Comparison of ENCODE assay signal across 8 mouse cellular contexts in the genomic region with DNA sequence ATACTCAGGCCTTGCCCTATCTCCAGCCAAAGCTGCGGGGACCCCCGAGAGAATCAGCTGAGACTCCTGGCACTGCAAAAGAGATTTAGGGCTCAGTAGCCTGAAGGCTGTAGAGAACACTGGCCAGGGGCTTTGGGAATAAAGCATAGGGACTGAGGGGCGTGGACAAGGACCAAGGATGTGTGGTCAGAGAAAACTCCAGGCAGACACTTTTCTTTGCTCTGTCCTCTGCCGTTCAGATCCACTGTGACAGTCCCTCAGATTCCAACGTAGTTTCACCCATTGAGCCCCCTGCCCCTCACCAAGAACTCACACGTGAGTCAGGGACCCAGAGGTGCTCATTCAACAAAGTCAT. TPM values are rescaled to one million over a fixed set of nuclear protein-coding genes. Genes with fewer than 3 reads are reported as not detected.
DNase-seq lines count a peak whose midpoint lies in the region; ATAC-seq and TF ChIP-seq lines count a peak whose summit lies in the region.

No protein-coding gene starts in this region.

- H3K4me3 ChIP-seq in layer of hippocampus, adult 2 months = peak overlapping the region; percentile 65
- H3K4me3 ChIP-seq in embryonic facial prominence, embryonic 13.5 days = peak overlapping the region; percentile 91
- H3K4me3 ChIP-seq in intestine, embryonic 14.5 days (ENCODE audit: low read depth, low read length) = peak overlapping the region; percentile 83
- peak overlapping the region; percentile 53 for H3K4me3 ChIP-seq in myocyte

- ATAC-seq in embryonic facial prominence, embryonic 13.5 days (ENCODE audit: insufficient number of reproducible peaks, insufficient read depth, low FRiP score, low TSS enrichment, low read depth) = no peak
- ATAC-seq in intestine, embryonic 14.5 days (replicated peaks; ENCODE audit: low FRiP score, low TSS enrichment, low read depth) = peak; percentile 2; the same call in 1 of the 2 replicates

- peak overlapping the region; percentile 98 for H3K9ac ChIP-seq in embryonic facial prominence, embryonic 13.5 days
- H3K9ac ChIP-seq in intestine, embryonic 14.5 days (ENCODE audit: low read length) = peak overlapping the region; percentile 99

- peak overlapping the region; percentile 61 for H3ac ChIP-seq in myocyte (ENCODE audit: control insufficient read depth, insufficient read length)

- WGBS in embryonic facial prominence, embryonic 13.5 days = 8% methylated on average over 6 of the region's 6 CpGs
- 6% methylated on average over 6 of the region's 6 CpGs for WGBS in intestine, embryonic 14.5 days

- H3K4me2 ChIP-seq in embryonic facial prominence, embryonic 13.5 days = peak overlapping the region; percentile 86
- peak overlapping the region; percentile 90 for H3K4me2 ChIP-seq in intestine, embryonic 14.5 days (ENCODE audit: low read length)
- peak overlapping the region; percentile 98 for H3K4me2 ChIP-seq in myocyte (ENCODE audit: low read depth)

- intact Hi-C loops in left cerebral cortex, postnatal 14 days (cut with DNase I) = loop anchor here (5.0 kb wide), 1 partner anchor 40 kb away; the partner anchor contains the start of gene Tmem184b

- H3K27me3 ChIP-seq in embryonic facial prominence, embryonic 13.5 days = no peaks in the 10 kb centered on the region; the same call in 1 of the 2 replicates
- no peaks in the 10 kb centered on the region for H3K27me3 ChIP-seq in intestine, embryonic 14.5 days (replicated peaks; ENCODE audit: control insufficient read depth, insufficient read depth, low read length)
- H3K27me3 ChIP-seq in myocyte (ENCODE audit: control insufficient read depth, insufficient read depth, insufficient read length) = no peaks in the 10 kb centered on the region

- no peak for DNase-seq in layer of hippocampus, adult 2 months (ENCODE audit: low spot score in 2 of 2)
- DNase-seq in layer of hippocampus, postnatal 14 days (ENCODE audit: low spot score in 2 of 2) = no peak
- DNase-seq in intestine, embryonic 14.5 days (ENCODE audit: low spot score) = no peak
- DNase-seq in left cerebral cortex, postnatal 14 days (ENCODE audit: low spot score in 2 of 2) = no peak
- DNase-seq in right cerebral cortex, postnatal 10 days (ENCODE audit: low spot score in 2 of 2) = no peak
- no peak for DNase-seq in lung, adult 18-20 months

- peaks cover 44% of the 10 kb centered on the region for H3K79me2 ChIP-seq in myocyte (ENCODE audit: control insufficient read depth, insufficient read depth)

- peak overlapping the region; percentile 89 for H3K27ac ChIP-seq in layer of hippocampus, adult 2 months
- peak overlapping the region; percentile 95 for H3K27ac ChIP-seq in embryonic facial prominence, embryonic 13.5 days
- H3K27ac ChIP-seq in intestine, embryonic 14.5 days (ENCODE audit: low read depth) = peak overlapping the region; percentile 93

- peaks cover 17% of the 10 kb centered on the region for H3K36me3 ChIP-seq in embryonic facial prominence, embryonic 13.5 days
- H3K36me3 ChIP-seq in intestine, embryonic 14.5 days (ENCODE audit: control insufficient read depth, insufficient read depth, low read length) = peaks cover 13% of the 10 kb centered on the region
- peaks cover 6% of the 10 kb centered on the region for H3K36me3 ChIP-seq in myocyte (ENCODE audit: control insufficient read depth, insufficient read depth)

- TF ChIP-seq POLR2A in myocyte (IDR thresholded peaks at IDR 0.05; ENCODE audit: insufficient read length, low read depth) = no peak

- no peaks in the 10 kb centered on the region for H3K9me3 ChIP-seq in embryonic facial prominence, embryonic 13.5 days
- no peaks in the 10 kb centered on the region for H3K9me3 ChIP-seq in intestine, embryonic 14.5 days (ENCODE audit: control insufficient read depth, low read length)

- no peak for TF ChIP-seq CTCF in layer of hippocampus, adult 2 months (conservative IDR thresholded peaks at IDR 0.05)

- peaks cover 56% of the 10 kb centered on the region for H3K4me1 ChIP-seq in embryonic facial prominence, embryonic 13.5 days
- peaks cover 43% of the 10 kb centered on the region for H3K4me1 ChIP-seq in intestine, embryonic 14.5 days (replicated peaks; ENCODE audit: control insufficient read depth, insufficient read depth, low read length)

TF ChIP-seq in myocyte, 11 proteins besides CTCF, POLR2A, EP300 and RAD21:
- TF ChIP-seq SRF (IDR thresholded peaks at IDR 0.05; ENCODE audit: control insufficient read depth, insufficient read length, low read depth) (no peak), POLR2AphosphoS2 (IDR thresholded peaks at IDR 0.05; ENCODE audit: insufficient read length, low read depth) (no peak), E2F4 (IDR thresholded peaks at IDR 0.05; ENCODE audit: insufficient read depth) (no peak), TCF12 (IDR thresholded peaks at IDR 0.05; ENCODE audit: insufficient read depth, poor library complexity, severe bottlenecking) (no peak), MAX (IDR thresholded peaks at IDR 0.05; ENCODE audit: low read depth) (no peak), MYOG (IDR thresholded peaks at IDR 0.05; ENCODE audit: control insufficient read depth in 1 of 3, insufficient read depth in 1 of 3, insufficient read length in 2 of 3, low read depth in 2 of 3) (no peak), CEBPB (IDR thresholded peaks at IDR 0.05; ENCODE audit: insufficient read depth, poor library complexity, severe bottlenecking) (no peak), REST (IDR thresholded peaks at IDR 0.05; ENCODE audit: insufficient read depth, insufficient read length) (no peak), USF1 (IDR thresholded peaks at IDR 0.05; ENCODE audit: low read depth) (no peak), TCF3 (IDR thresholded peaks at IDR 0.05; ENCODE audit: insufficient read length, low read depth) (no peak), MYOD1 (IDR thresholded peaks at IDR 0.05; ENCODE audit: control insufficient read depth in 1 of 3, insufficient read length in 2 of 3, low read depth in 2 of 3) (no peak)

RNA-seq across cellular contexts. Expression of gene Csnk1e, which starts 13.1 kb away (rescaled TPM):
- 100 to 1,000 TPM; 104 to 108 TPM for total RNA-seq in layer of hippocampus, adult 2 months (2021)
- 100 to 1,000 TPM; 139 to 147 TPM for total RNA-seq in layer of hippocampus, postnatal 14 days (2021)
- 100 and 112 TPM in 2 replicates for polyA plus RNA-seq in embryonic facial prominence, embryonic 13.5 days (2015; fragmentation: Nextera tagmentation; extraction: Ambion mirVana)
- polyA plus RNA-seq in intestine, embryonic 14.5 days (2014; fragmentation: Nextera tagmentation; extraction: Ambion mirVana) = 64.4 and 78.1 TPM in 2 replicates
- 116 TPM for polyA plus RNA-seq in myocyte (2012; fragmentation: generic; extraction: Trizol)
- 100 to 1,000 TPM; 142 to 166 TPM for total RNA-seq in left cerebral cortex, postnatal 14 days (2021)

RNA-seq across cellular contexts. Expression of gene Tmem184b, which starts 38.9 kb away (rescaled TPM):
- 10 to 100 TPM; 53.6 to 56.0 TPM for total RNA-seq in layer of hippocampus, adult 2 months (2021)
- 10 to 100 TPM; 47.4 to 49.2 TPM for total RNA-seq in layer of hippocampus, postnatal 14 days (2021)
- polyA plus RNA-seq in embryonic facial prominence, embryonic 13.5 days (2015; fragmentation: Nextera tagmentation; extraction: Ambion mirVana) = 67.1 and 72.0 TPM in 2 replicates
- polyA plus RNA-seq in intestine, embryonic 14.5 days (2014; fragmentation: Nextera tagmentation; extraction: Ambion mirVana) = 53.0 and 56.6 TPM in 2 replicates
- polyA plus RNA-seq in myocyte (2012; fragmentation: generic; extraction: Trizol) = 110 TPM
- 10 to 100 TPM; 56.2 to 56.8 TPM for total RNA-seq in left cerebral cortex, postnatal 14 days (2021)
